Mouse (Mus musculus): ENCODE measurements around the gene Iqgap1. TPM values are rescaled to one million over a fixed set of nuclear protein-coding genes. Genes with fewer than 3 reads are reported as not detected.

The Iqgap1 gene
- polyA plus RNA-seq, 1 experiment, result 27.9 TPM

DNA sequence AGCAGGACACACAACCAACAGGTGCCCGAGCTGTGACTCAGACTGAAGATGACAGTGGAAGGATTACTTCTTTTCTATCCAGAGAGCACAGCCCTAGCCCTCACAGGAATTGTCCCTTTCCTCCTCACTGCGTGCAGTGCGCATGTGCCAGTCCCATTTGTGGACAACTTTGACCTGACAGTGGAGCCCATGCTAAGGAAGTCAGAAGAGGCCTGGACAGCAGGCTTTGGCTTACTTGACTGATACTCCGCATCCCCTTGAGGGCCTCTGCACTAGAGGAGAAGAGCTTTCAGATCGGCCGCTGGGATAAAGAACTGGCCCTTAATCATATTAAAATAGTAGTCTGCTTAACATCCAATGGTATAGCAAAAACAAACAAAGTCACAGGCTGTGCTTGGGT is 154.9 kb downstream of the Iqgap1 start:
- H3K27ac ChIP-seq (replicated peaks; ENCODE audit: low read depth, low read length), result no peak overlapping the region

GRCm38 (mm10) chr7:80667190-80667589 is 158.6 kb downstream of the Iqgap1 start:
- peaks cover 16% of the 10 kb centered on the region for H3K4me1 ChIP-seq (ENCODE audit: control insufficient read depth, insufficient read depth, insufficient read length, low read length)
- no peak overlapping the region for H3K4me3 ChIP-seq (ENCODE audit: insufficient read depth, low read depth, low read length)
- peak overlapping the region; percentile 28; the same call in 1 of the 2 replicates for H3K27ac ChIP-seq (replicated peaks; ENCODE audit: low read depth, low read length)

More for the DNA sequence above, 154.9 kb downstream of the Iqgap1 start:
- Histone ChIP-seq H3K4me3 (ENCODE audit: insufficient read depth, low read depth, low read length) (no peak overlapping the region), H3K4me1 (ENCODE audit: control insufficient read depth, insufficient read depth, insufficient read length, low read length) (peaks cover 17% of the 10 kb centered on the region)

DNA sequence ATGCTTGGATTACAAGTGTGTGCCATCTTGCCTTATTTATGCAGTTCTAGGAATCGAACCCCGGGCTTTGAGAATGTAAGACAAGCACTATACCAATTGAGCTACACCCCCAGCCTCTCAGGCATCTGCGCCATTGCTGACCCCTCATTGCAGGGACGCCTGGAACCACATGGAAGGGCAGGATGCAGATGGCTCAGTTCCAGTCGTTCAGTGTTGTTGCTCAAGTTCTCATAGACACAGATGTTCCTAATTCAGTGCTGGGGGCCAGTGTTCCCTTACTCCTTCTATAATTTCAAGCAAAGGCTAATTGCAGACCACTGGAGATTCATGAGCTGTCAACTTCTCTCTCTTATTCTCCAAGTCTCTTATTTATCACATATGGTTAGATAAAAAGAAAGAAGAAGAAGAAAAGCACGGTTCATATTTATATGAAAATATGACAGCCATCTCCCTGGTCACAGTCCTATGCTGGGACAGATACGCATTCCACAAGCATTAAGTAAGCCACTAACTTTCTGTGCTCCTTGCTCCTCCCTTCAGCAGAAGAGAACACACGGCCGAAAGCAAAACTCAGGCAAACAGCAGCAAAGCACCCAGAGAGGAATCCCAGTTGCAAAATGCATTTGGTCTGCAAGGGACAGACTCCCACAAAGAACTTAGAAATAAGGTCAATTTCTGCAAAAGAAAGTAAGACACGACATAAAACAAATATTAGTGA is 159.4 kb downstream of the Iqgap1 start:
- Histone ChIP-seq H3K4me1 (ENCODE audit: control insufficient read depth, insufficient read depth, insufficient read length, low read length) (peaks cover 16% of the 10 kb centered on the region), H3K4me3 (ENCODE audit: insufficient read depth, low read depth, low read length) (no peak overlapping the region), H3K27ac (replicated peaks; ENCODE audit: low read depth, low read length) (peak overlapping the region; percentile 49)

Other genes starting within 250 kb of the Iqgap1 start
- 5.2 and 9.5 TPM in 2 replicates for gene Crtc3, start 137.1 kb downstream of the Iqgap1 start, polyA plus RNA-seq (2012; ENCODE audit: insufficient read depth, insufficient read length, missing spikeins)
- gene Zscan2, start 34.9 kb upstream of the Iqgap1 start, polyA plus RNA-seq (2012; ENCODE audit: insufficient read depth, insufficient read length, missing spikeins), result 1.5 TPM in 1 of 2 replicates, not detected in the other
- gene Wdr73, start 75.3 kb upstream of the Iqgap1 start, polyA plus RNA-seq (2012; ENCODE audit: insufficient read depth, insufficient read length, missing spikeins), result 10.4 and 19.3 TPM in 2 replicates
- gene Nmb, start 79.1 kb upstream of the Iqgap1 start, polyA plus RNA-seq (2012; ENCODE audit: insufficient read depth, insufficient read length, missing spikeins), result 7.3 and 9.1 TPM in 2 replicates
- 61.2 and 77.2 TPM in 2 replicates for gene Sec11a, start 121.8 kb upstream of the Iqgap1 start, polyA plus RNA-seq (2012; ENCODE audit: insufficient read depth, insufficient read length, missing spikeins)
- 14.3 and 15.6 TPM in 2 replicates for gene Zfp592, start 167.7 kb upstream of the Iqgap1 start, polyA plus RNA-seq (2012; ENCODE audit: insufficient read depth, insufficient read length, missing spikeins)
- gene Alpk3, start 231.6 kb upstream of the Iqgap1 start, polyA plus RNA-seq (2012; ENCODE audit: insufficient read depth, insufficient read length, missing spikeins), result 0.83 and 1.5 TPM in 2 replicates